Mouse (Mus musculus) cerebellum, adult (tissue): Measurements from ENCODE around the gene 4933430I17Rik.

Source experiments
- ATAC-seq: cut with Nextera tagmentation; 2 replicates; pipeline ENCODE4 v1.9.2; 2017; ENCODE audit warnings: mild to moderate bottlenecking, moderate library complexity, mixed read lengths; ENCODE audit not compliant: insufficient number of reproducible peaks, low FRiP score, low TSS enrichment

4933430I17Rik gene

DNA sequence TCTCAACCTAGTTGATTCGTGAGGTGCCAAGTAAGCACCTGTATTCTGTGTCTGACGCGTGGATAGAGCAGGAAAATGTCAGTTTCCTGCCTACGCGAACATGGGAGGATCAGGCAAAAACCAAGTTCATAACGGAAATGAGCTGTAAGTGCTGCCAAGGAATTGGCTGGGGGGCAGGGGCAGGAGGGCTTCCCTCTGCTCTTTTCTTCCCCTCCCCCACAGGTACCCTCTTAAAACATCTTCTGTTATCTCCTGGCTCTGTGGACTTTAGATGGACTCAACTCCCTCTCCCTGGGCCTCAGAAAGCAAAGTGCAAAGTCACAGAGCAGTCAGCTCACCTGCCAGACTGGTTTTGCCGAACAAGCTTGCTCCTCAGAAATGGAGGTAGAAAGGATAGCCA lies 22.2 kb upstream of the 4933430I17Rik start:
- no peak for ATAC-seq

DNA sequence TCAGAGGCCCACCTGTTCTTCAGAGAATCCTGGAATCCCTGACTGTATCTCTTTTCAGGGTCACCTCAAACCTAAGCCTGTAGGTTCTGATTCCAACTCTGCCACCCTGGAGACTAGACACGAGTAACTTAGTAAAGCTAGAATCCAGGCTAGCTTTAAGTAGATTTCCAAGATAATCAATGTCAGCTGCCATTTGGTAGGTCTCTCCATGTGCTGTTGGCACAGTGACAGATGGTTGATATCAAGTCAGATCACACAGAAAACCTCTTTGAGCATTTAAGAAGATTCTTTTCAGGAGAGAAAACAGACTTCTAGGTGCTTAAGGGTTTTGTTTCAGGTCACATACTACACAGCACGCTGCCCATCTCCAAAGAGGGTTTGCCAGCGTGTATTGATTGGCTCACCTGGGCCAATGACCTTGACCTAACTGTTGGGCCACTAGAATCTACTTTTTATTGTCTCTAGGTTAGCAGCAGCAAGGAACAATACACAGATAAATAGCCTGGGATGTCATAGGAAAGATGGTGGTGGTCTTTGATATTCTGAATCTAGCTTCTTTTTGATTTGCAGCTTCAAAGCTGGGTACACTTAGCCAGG lies 21.7 kb upstream of the 4933430I17Rik start, which contains the start of gene Hdhd3:
Gene Hdhd3, minus strand, starts transcription at position 94 of the 597 bp plus-strand sequence.
- no peak for ATAC-seq

DNA sequence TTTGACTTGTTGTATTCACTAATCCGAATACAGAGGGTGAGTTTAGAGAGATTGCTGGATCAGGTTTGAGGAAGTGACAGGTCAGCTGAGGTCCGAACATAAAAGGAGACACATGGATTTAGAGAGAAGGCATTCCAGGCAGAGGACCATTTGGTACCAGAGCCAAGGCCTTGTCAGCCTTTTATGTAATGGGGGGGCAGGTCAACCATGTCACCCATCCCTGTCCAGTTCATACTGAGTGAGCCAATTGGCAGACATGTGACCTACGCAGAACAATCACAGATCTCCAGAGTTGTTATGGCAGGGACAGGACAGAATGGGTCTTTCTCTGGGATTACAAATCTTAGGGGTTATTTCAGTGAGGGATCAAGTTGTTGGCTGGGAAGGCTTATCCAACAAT lies 19.2 kb upstream of the 4933430I17Rik start:
- ATAC-seq, result no peak

DNA sequence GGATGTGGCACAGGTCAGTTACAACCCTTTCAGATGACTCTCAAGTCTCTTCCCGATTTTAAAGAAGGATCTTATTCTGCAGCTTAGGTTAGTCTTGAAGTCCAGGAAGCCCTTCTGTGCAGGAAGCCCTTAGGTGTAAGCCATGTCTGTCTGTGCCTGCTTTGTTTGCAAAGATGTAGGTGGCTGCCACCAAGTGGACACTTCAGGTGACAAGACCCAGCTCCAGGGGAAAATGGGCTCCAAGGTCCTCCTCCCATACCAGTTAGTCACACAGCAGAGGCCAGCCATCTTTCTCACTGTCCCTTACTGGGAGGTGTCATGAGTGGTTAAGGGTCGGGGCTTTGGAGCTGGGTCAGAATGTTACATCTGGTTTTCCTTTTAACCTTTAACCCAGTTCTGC lies 18.4 kb upstream of the 4933430I17Rik start:
- peak; percentile 65; the same call in 1 of the 2 replicates for ATAC-seq

DNA sequence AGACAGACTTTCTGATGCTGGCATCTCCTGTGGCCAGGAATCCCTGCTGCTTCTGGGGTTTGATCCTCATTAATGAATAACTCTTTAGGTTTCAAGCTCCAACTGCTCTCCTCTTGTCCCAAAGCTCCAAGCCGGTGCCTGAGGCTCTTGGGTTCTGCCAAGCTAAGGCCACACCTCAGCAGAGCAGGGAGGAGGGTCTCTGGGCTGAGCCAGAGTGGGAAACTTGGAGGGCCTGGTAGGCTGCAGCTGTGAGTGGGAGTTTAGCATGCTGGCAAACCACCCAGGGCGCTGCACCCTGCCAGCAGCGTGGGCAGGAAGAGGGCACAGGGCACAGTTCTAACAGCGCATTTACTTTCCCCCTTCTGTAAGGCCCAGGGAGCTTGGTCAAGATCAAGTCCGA lies 16.3 kb upstream of the 4933430I17Rik start:
- ATAC-seq, result no peak

DNA sequence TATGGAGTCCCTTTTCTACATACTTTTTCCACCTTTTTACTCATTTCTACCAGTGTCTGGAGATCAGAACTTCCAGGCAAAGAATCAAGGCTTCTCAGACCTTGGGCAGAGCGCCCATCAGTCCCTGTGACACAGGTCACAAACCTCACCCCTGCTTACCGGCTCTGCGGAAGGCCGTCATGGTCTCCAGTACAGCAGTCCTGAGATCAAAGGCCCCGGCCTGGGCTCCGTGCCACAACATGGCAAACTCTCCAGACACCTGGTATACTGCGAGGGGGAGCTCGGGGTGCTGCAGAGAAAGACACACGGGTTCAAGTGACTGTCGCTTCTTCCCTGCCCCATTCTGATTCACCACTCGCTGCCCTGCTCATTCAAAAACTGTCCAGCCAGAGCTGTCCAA lies 15.2 kb upstream of the 4933430I17Rik start:
- ATAC-seq, result no peak

DNA sequence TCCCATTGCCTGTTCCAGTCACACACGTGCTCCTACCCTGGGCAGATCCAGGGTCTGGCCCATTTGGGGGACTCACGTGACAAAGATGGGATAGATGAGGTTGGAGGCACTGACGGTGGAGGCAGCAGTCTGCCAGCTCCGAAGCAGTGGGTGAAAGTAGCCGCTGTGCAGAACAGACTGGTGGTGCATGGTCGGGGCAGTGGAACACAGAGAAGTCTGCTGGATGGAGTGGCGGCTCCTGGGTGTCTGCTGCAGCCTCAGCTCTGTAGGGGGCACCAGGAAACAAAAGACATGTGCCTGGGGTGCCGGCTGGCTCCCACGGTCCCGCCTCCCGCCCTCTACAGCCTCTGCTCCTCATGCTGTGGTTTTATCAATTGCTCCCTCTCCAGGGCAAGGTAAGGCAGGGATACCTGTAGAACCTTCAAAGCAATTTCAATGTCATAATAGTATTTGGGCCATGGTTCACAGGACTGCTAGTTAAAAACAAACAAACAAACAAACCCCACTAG lies 11.1 kb upstream of the 4933430I17Rik start:
- no peak for ATAC-seq

DNA sequence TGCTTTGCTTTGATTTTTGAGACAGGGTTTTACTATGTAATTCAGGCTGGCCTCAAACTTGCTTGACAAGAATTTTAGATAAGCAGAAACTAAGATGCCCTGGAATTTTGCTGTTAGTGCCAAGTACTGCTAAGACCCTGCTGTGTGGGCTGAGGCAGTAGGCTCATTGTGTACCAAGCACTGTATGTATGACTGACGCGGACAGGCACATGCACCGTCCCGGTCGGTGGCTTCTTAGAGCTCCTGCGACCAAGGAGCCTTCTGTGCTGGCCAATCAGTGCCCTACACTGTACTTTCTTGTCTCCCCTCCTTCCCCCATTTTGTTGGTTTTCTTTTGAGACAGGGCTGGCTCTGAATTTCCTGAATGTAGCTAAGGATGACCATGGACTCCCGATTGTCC lies 10.2 kb upstream of the 4933430I17Rik start:
- ATAC-seq, result no peak

DNA sequence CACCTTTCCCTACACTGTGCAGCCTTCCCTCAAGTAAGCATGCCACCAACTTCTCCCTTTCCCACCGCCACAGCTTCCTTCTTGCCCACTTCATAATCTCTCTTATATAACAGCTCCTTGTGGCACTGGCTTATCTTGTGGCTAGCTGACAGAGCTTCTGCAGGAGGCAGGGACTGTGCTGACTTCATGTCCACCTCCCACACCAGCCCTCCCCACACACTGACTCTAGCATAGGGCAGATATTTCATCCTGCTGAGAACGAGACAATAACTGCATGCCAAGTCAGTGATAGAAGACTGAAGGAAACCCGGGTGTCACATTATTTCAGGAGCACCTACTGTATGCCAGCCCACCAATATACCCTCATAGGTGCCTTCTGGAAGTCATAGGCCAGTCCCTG lies 9.7 kb upstream of the 4933430I17Rik start:
- ATAC-seq, result peak; percentile 18; the same call in 1 of the 2 replicates

DNA sequence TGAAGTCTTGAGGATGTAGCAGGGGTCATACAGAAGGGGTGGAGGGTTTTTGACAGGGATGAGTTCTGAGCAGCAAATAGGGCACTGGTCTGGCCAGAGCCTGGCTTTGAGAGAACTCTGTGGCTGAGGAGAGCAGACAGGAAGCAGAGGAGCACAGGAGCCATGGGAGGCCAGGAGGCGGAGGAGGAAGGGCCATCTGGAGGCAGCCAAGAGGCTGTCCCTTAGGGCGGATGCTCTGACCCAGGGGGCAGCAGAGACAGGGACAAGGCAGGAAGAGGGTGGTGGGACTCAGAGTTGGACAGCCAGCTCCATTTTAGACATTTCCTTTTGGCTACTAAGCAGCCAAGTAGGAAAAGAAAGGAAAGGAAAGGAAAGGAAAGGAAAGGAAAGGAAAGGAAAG lies 9.1 kb upstream of the 4933430I17Rik start:
- peak; percentile 65 for ATAC-seq

DNA sequence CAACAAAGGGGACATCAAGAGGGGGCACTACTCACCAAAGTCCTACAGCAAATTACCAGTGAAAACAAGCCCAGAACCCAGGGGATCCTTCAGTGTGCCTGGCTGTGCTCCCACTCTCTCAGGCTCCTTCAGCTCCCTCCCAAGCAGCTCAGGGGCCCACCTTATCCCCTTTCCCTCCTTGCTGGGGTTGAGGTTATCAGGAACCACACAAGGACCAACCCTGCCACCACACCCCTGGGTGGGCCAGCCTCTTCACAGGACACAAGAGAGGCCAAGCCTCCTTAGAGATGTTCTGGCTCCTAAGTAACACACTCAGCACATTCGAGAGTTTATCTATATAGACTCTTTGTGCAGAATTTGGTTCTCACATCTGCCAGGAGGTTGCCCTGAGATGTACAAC lies 8.6 kb upstream of the 4933430I17Rik start:
- no peak for ATAC-seq

DNA sequence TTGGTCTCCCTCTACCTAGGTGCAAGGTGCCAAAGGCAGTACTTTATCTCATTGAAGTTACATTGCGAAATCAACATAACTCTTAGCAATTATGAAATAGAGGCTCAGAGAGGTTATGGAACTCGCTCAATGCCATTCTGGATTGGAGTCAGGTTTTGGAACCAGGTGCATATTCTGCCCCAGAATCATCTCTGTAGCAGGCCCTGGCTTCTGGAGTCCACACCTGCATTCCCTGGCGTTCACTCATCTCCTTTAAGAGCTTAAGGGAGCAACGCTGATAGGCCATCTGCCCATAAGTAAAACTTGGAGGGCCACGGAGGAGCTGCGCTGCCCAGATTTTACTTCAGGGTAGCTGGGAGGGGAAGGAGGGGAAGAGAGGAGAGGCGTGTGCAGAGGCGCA lies 8.1 kb upstream of the 4933430I17Rik start:
- no peak for ATAC-seq

DNA sequence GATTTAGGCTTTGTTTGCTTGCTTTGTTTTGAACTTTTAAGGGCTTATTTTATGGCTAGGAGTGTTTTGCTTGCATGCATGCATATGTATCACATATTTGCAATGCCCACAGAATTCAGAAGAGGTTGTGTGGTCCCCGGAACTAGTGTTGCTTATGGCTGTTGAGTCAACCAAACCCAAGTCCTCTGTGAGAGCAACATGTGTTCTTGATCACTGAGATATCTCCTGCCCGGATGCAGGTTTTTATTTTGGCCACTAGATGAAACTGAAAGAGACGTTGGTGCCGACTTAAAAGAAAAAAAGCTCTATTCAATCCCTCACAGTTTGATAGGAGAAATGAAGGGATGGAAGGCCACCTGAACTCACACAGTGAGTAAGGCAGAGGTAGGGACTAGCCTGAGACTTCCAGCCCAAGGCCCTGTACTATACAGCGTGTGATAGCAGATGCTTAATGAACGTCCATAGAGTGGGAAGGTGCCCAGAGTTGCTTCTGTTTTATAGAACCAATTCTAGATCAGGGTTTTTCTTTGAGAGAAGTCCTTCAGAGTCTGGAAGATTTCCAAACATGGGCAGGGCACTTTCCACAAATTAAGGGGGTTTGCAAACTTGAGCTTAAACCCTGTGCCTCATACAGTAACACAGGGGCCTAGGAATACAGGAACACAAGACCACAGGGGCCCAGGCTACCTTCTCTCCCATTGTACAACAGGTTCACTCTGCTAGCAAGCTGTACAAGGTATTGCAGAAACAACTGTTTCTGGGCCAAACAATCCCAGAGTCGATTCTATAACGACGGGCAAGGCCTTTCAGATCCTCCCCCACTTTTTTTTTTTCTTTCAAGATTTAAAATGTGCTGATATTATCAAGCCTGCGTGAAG lies 7.4 kb upstream of the 4933430I17Rik start:
- ATAC-seq, result no peak

DNA sequence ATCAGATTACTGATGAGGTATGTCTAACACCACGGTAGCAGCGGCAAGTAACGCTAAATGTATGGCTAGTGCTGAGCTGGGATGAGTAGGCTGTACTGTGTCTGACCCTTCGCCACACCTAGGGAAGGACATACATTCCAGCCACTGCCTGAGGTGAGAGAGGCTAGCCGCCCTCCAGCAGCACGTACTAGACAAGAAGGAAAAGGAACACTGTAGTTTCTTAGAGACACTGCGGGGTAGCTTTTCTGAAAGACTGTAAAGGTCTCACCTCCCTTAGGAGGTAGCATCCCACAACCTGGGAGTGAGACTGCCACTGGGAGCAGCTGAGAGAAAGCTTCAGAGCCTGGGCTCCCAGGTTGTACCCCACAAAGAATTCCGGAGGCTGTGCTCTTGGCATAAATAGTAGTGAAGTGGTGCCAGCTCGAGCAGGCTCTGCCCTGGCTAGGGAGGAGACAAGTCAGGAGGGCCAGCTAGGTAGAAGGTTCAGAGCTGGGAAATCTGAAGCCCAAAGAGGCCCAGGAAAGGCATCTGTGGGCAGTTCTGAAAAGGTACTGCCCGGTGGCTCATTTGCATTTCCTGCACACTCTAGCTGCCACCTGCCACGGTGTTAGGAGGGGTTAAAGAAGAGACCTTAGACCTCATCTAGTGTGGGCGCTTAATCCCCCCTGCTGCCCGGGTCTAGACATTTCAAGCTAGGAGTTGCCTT lies 6.6 kb upstream of the 4933430I17Rik start:
- ATAC-seq, result peak; percentile 62

DNA sequence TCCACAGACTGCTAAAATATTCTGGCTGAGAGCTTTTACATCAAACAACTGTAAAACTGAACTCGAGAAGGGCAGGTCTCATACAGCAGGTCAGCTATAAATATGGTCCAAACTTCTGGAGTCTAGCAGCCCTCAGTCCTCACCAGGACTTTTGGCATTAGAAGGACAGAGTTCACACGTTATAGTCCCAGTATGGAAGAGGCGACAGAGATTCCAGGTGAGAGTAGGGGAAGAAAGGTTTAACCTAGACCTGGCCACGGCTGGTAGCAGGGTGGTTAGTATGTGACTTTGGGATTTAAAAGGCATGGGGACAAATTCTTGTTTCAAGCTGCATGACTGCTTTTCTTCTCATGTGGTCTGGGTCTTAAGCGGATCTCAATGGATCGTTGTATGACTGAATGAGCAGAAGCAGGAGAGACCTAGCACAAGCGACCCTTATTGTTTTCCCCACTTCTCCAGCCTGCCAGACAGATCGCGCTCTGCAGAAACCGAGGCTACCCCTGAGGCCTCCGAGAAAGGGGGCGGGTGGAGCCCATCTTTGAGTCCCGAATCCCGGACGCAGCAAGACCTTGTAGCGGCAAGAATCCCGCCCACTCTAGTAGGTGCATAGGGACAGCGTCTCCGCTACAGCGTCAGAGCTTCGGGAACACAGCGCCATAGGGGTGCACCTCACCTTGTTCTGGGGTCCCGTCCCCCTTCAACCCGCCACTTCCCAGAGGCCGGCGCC lies 5.9 kb upstream of the 4933430I17Rik start:
- ATAC-seq, result no peak

DNA sequence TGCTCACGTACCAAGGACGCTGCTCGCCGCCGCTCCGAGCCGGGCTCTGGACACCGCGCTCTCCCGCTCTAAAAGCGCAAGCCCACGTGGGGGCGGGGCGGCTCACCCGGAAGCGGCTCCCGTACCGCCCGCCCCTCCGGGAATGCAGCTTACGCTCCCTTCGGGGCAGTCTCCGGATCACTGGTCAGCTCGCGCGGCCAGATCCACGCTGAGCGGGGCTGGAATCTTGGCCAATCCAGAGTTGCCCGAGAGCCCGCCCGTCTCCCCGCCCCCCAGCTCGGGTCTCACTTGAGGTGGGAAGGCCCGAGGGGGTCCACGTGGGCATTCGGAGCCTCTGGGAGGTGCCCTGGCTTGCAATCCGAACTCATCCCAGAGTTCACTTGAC lies 5.3 kb upstream of the 4933430I17Rik start, which contains the start of gene Alad:
Gene Alad, minus strand, starts transcription at position 70 of the 385 bp plus-strand sequence.
- ATAC-seq, result peak; percentile 56

DNA sequence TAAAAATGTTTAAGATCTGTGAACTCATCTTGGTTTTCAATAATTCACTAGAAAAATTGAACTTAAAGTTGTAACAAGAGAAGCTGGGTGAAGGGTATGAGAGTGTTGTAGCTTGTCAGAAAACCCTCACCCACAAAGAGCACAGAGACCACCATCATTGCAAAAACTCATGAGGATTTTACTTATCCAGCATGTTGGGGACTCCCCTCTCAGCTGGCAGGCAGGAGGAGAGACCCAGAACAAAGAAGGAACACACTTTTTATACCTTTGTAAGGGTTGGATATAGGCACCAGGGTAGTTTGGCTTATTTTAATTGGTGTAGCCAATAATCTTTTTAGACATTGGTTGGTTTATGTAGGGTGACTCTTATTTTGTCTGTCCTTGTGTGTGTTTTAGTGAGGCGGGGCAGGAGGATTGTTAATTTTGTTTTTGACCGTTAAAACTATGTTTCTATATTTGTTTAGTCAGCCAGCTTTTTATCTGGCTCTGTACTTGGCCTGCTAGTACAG lies 4.2 kb upstream of the 4933430I17Rik start:
- ATAC-seq, result no peak

DNA sequence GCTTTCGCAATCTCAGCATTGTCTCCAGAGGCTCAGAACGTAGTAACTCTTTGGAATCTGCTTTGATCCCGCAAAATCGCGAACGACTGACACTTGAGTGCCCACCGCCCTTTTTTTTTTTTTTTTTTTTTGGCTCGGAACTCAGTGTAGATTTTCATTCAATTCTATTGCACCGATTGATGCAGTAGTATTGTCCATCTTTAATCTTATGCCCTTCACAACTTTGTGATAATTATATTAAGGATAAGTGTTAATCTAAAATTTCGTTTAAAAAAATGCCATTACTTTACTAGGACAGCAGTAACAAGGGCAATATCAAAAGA lies 281 bp downstream of the 4933430I17Rik start:
- ATAC-seq, result no peak

DNA sequence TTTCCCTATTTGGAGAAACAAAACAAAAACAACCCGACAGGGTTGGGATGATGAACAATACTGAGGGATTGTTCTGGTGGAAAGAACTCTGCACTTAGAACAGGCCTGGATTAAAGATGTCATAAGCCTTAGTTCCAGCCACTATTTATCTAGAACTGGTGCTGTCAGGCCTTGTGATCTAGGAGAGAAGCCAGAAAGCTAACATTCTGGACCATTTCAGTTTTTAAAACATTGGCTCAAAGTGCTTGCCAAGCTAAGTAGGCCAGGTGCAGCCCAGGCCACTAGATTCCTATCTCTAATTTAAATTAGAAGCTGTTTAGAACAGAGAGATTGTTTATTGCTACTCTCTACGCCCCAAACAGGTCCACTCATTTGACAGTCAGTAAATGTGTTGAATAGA lies 1.1 kb downstream of the 4933430I17Rik start:
- no peak for ATAC-seq

DNA sequence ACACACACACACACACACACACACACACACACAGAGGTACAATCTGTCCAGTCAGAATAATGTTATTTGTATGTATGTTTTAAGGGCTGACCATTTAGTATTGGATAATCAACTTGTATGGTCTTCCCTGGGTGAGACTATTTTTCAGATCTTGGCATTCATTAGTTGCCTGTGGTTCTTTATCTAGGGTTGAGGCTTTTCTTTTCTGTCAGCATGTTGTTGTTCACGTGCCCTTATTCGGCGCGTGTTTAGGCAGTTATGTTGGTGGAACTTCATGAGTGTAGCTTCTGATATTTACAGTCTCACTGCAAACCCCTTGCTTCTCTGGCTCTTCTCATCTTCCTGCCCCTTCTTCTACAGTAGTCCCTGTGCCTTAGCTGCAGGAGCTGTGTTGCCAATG lies 2.5 kb downstream of the 4933430I17Rik start:
- no peak for ATAC-seq
